ENCODE assay signal across 19 mouse cellular contexts in the genomic region with DNA sequence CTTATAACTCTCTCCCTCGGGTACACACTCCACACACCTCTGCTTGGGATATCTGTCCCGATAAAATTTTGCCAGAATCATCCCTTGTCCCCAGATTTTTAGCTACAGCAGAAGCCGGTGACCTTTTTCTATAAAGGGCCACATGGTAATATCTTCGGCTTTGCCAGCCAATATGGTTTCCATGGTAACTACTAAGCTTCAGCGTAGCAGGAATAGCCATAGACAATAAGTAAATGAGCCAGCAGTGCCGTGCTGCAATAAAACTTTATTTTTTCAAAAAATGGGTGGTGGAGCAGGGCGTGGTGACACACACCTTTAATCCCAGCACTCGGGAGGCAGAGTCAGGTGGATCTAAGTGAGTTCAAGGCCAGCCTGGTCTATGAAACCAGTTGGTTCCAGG.
A peak's percentile ranks its signal among the peaks of the same experiment; 100 is the strongest.
DNase-seq lines count a peak whose midpoint lies in the region; ATAC-seq and TF ChIP-seq lines count a peak whose summit lies in the region.
"Had no signal": no experiment of that assay in that cellular context is flagged by ENCODE, and none has a peak within 500 bp of the region (broad histone marks: within the 10 kb centered on the region; RNA-seq: fewer than 3 reads in every experiment).

No protein-coding gene starts in this region.

- DNase-seq in forebrain, postnatal 0 days, result peak; percentile 38
- no peak for DNase-seq in neural tube, embryonic 10.5 days (ENCODE audit: extremely low spot score, low spot score)
- DNase-seq in cerebellum, postnatal 10 days, result no peak
- DNase-seq in left cerebral cortex, postnatal 36 days (ENCODE audit: low spot score in 2 of 2), result no peak
- DNase-seq in thymus, postnatal 36 days, result no peak
- DNase-seq: cerebellum, adult 11 months; gastrocnemius, adult 2 months; heart, adult 11 months; liver, embryonic 13.5 days; right cerebral cortex, postnatal 14 days; thymus, postnatal 4 days had no signal

- no peak overlapping the region for H3K4me3 ChIP-seq in forebrain, postnatal 0 days (ENCODE audit: low read depth, low read length)
- H3K4me3 ChIP-seq in forebrain, embryonic 12.5 days (replicated peaks), result no peak overlapping the region
- no peak overlapping the region for H3K4me3 ChIP-seq in neural tube, embryonic 13.5 days
- H3K4me3 ChIP-seq in midbrain, embryonic 15.5 days, result no peak overlapping the region
- H3K4me3 ChIP-seq: embryonic facial prominence, embryonic 13.5 days; heart, embryonic 15.5 days; kidney, embryonic 15.5 days; liver, embryonic 13.5 days; myocyte had no signal

- no peaks in the 10 kb centered on the region for H3K36me3 ChIP-seq in forebrain, postnatal 0 days (ENCODE audit: insufficient read depth)
- H3K36me3 ChIP-seq in forebrain, embryonic 12.5 days (replicated peaks), result no peaks in the 10 kb centered on the region
- H3K36me3 ChIP-seq in neural tube, embryonic 13.5 days, result no peaks in the 10 kb centered on the region
- H3K36me3 ChIP-seq in midbrain, embryonic 15.5 days (replicated peaks), result no peaks in the 10 kb centered on the region
- H3K36me3 ChIP-seq: embryonic facial prominence, embryonic 13.5 days; heart, embryonic 15.5 days; kidney, embryonic 15.5 days; liver, embryonic 13.5 days had no signal

- no peak for TF ChIP-seq CTCF in forebrain, postnatal 0 days (IDR thresholded peaks at IDR 0.05; ENCODE audit: low read depth)

- H3K9me3 ChIP-seq in forebrain, postnatal 0 days (ENCODE audit: low read length), result no peaks in the 10 kb centered on the region
- peaks cover 5% of the 10 kb centered on the region; the same call in 1 of the 2 replicates for H3K9me3 ChIP-seq in forebrain, embryonic 12.5 days
- H3K9me3 ChIP-seq in neural tube, embryonic 13.5 days, result 0 out of 2 replicates have a peak, but pooled peaks cover 6% of the 10 kb centered on the region
- no peaks in the 10 kb centered on the region for H3K9me3 ChIP-seq in midbrain, embryonic 15.5 days
- H3K9me3 ChIP-seq: heart, embryonic 15.5 days had no signal

- H3K27me3 ChIP-seq in forebrain, postnatal 0 days (ENCODE audit: insufficient read depth, low read length), result no peaks in the 10 kb centered on the region
- no peaks in the 10 kb centered on the region for H3K27me3 ChIP-seq in forebrain, embryonic 12.5 days
- H3K27me3 ChIP-seq in neural tube, embryonic 13.5 days, result no peaks in the 10 kb centered on the region
- H3K27me3 ChIP-seq in midbrain, embryonic 15.5 days (replicated peaks), result no peaks in the 10 kb centered on the region
- H3K27me3 ChIP-seq: embryonic facial prominence, embryonic 13.5 days; heart, embryonic 15.5 days; kidney, embryonic 15.5 days; liver, embryonic 13.5 days; Patski had no signal

- no peak overlapping the region for H3K9ac ChIP-seq in forebrain, postnatal 0 days
- H3K9ac ChIP-seq in forebrain, embryonic 12.5 days, result no peak overlapping the region
- no peak overlapping the region for H3K9ac ChIP-seq in neural tube, embryonic 13.5 days
- no peak overlapping the region for H3K9ac ChIP-seq in midbrain, embryonic 15.5 days
- H3K9ac ChIP-seq: embryonic facial prominence, embryonic 13.5 days; heart, embryonic 15.5 days; kidney, embryonic 15.5 days; liver, embryonic 13.5 days had no signal

- no peak overlapping the region for H3K4me2 ChIP-seq in forebrain, postnatal 0 days (ENCODE audit: low read depth)
- H3K4me2 ChIP-seq in forebrain, embryonic 12.5 days, result no peak overlapping the region
- no peak overlapping the region for H3K4me2 ChIP-seq in neural tube, embryonic 13.5 days
- H3K4me2 ChIP-seq in midbrain, embryonic 15.5 days, result peak overlapping the region; percentile 20
- H3K4me2 ChIP-seq: heart, embryonic 15.5 days; kidney, embryonic 15.5 days had no signal

- ATAC-seq in forebrain, postnatal 0 days, result no peak
- ATAC-seq in forebrain, embryonic 12.5 days (ENCODE audit: low FRiP score), result no peak
- ATAC-seq in neural tube, embryonic 13.5 days (ENCODE audit: low read depth), result no peak
- no peak for ATAC-seq in midbrain, embryonic 15.5 days (replicated peaks)
- ATAC-seq: Patski had no signal

- H3K4me1 ChIP-seq in forebrain, postnatal 0 days (ENCODE audit: insufficient read depth), result 0 out of 2 replicates have a peak, but pooled peaks cover 3% of the 10 kb centered on the region
- H3K4me1 ChIP-seq in forebrain, embryonic 12.5 days, result peaks cover 25% of the 10 kb centered on the region
- H3K4me1 ChIP-seq in neural tube, embryonic 13.5 days (replicated peaks), result peaks cover 28% of the 10 kb centered on the region
- H3K4me1 ChIP-seq in midbrain, embryonic 15.5 days, result peaks cover 29% of the 10 kb centered on the region
- H3K4me1 ChIP-seq: liver, embryonic 13.5 days had no signal

- intact Hi-C loops in left cerebral cortex, postnatal 36 days (cut with DNase I), result no loop called here

- WGBS in forebrain, postnatal 0 days, result 44% methylated on average over 8 of the region's 8 CpGs
- WGBS in forebrain, embryonic 12.5 days, result 60% methylated on average over 8 of the region's 8 CpGs
- 51% methylated on average over 8 of the region's 8 CpGs for WGBS in neural tube, embryonic 13.5 days
- WGBS in midbrain, embryonic 15.5 days, result 34% methylated on average over 8 of the region's 8 CpGs

- H3K27ac ChIP-seq in forebrain, postnatal 0 days (ENCODE audit: low read depth, low read length), result no peak overlapping the region
- H3K27ac ChIP-seq in forebrain, embryonic 12.5 days, result no peak overlapping the region
- 0 out of 2 replicates have a peak overlapping the region, but pooled peaks have one; percentile 52 for H3K27ac ChIP-seq in neural tube, embryonic 13.5 days (replicated peaks)
- H3K27ac ChIP-seq in midbrain, embryonic 15.5 days, result peak overlapping the region; percentile 67
- H3K27ac ChIP-seq: heart, embryonic 15.5 days; kidney, embryonic 15.5 days; liver, embryonic 13.5 days had no signal

Comparison
In these comparisons a context has a peak if more than half of its experiments do, and no peak if none do; other contexts are left out.
1. H3K27ac ChIP-seq: peak in neural tube, embryonic 13.5 days (single experiment) and midbrain, embryonic 15.5 days (single experiment); none in forebrain, postnatal 0 days (single experiment) and forebrain, embryonic 12.5 days (single experiment).